Mouse (Mus musculus) bone marrow, adult 2 months (tissue): Measurements from ENCODE around the gene Lamtor3.

Experiments
- CTCF ChIP-seq: fragments of 200-500 bp; IDR thresholded peaks from 2 replicates; pipeline ENCODE4 v1.5.1; 2011; ENCODE audit warnings: low read length, control low read depth; ENCODE audit not compliant: control insufficient read depth, insufficient read depth
- POLR2A ChIP-seq: fragments of 200-500 bp; IDR thresholded peaks from 2 replicates; pipeline ENCODE4 v1.6.1; 2011; ENCODE audit warnings: low read depth, mild to moderate bottlenecking, control low read depth, low read length, borderline replicate concordance; ENCODE audit not compliant: control insufficient read depth

DNA sequence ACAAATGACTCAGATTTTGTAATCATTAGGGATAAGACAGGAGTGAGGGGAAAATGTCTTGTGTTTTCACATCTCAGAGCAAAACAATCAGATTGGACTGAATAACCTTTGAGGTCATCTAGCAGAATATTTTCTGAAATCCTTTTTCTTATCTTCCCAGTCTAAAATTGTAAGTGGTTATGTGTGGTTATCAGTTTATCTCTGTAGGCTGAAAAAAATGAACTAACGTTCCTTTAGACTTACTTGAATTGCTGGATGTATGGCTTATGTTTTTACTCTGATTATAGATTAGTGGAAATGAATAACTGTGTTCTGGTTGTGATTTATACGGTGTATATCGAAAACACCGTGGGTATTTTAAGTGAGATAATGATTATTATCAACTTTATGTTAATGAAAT, 2.3 kb downstream of the Lamtor3 start:
- TF ChIP-seq POLR2A: no peak
- TF ChIP-seq CTCF: no peak
